ENCODE assay signal across 16 mouse cellular contexts in genomic region chr4:135130156-135130555, GRCm38 (mm10). TPM values are rescaled to one million over a fixed set of nuclear protein-coding genes. Genes with fewer than 3 reads are reported as not detected.
"Had no signal": no experiment of that assay in that cellular context is flagged by ENCODE, and none has a peak within 500 bp of the region (broad histone marks: within the 10 kb centered on the region; RNA-seq: fewer than 3 reads in every experiment).

No protein-coding gene starts in this region.

- H3K36me3 ChIP-seq: neural tube, embryonic 13.5 days; neural tube, embryonic 15.5 days; stomach, embryonic 15.5 days had no signal

- DNase-seq: retina, postnatal 1 day; right cerebral cortex, adult 18-20 months; right cerebral cortex, postnatal 14 days; right cerebral cortex, postnatal 25 days; right cerebral cortex, postnatal 4 days; spleen, adult 18-20 months; thymus, adult 18-20 months; thymus, adult 2 months; thymus, postnatal 14 days; thymus, postnatal 25 days; thymus, postnatal 36 days; thymus, postnatal 4 days had no signal

- H3K9ac ChIP-seq: neural tube, embryonic 13.5 days; neural tube, embryonic 15.5 days; stomach, embryonic 15.5 days had no signal

- H3K27ac ChIP-seq: neural tube, embryonic 13.5 days; neural tube, embryonic 15.5 days; stomach, embryonic 15.5 days had no signal

- H3K4me3 ChIP-seq: neural tube, embryonic 13.5 days; neural tube, embryonic 15.5 days; stomach, embryonic 15.5 days had no signal

- H3K9me3 ChIP-seq: neural tube, embryonic 13.5 days; neural tube, embryonic 15.5 days; stomach, embryonic 15.5 days had no signal

- H3K4me2 ChIP-seq: neural tube, embryonic 13.5 days; neural tube, embryonic 15.5 days; stomach, embryonic 15.5 days had no signal

RNA-seq across cellular contexts. Expression of gene Runx3, which starts 9.7 kb away (rescaled TPM):
- polyA plus RNA-seq: neural tube, embryonic 14.5 days had no signal
